15 mouse cellular contexts compared by ENCODE assay signal in the genomic region with DNA sequence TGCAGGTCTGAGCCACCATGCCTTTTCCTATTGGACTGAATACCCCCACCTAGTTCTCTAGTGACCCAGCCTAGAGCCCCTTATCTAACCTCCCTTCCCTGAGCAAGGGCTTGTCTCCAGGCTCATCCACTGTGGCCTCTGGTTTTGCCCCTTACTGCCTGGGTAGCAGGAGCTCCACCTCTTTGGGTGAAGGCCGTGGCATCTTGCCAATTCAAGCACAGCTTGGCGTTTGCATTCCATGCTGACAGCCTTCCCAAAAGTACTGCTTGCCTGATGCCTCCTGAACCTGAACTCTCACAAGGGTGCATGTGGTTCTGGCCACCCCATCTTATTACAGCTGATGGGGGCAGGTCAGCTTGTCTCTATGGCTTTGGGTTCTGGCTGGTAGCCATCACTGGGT. TPM values are rescaled to one million over a fixed set of nuclear protein-coding genes. Genes with fewer than 3 reads are reported as not detected.
DNase-seq lines count a peak whose midpoint lies in the region; ATAC-seq and TF ChIP-seq lines count a peak whose summit lies in the region.
"Had no signal": no experiment of that assay in that cellular context is flagged by ENCODE, and none has a peak within 500 bp of the region (broad histone marks: within the 10 kb centered on the region; RNA-seq: fewer than 3 reads in every experiment).

No protein-coding gene starts in this region.

- TF ChIP-seq POLR2A in brain, embryonic 14.5 days (IDR thresholded peaks at IDR 0.05; ENCODE audit: borderline replicate concordance, extremely low read depth, insufficient read depth, insufficient read length, poor library complexity, severe bottlenecking): no peak

- H3K9me3 ChIP-seq in heart, postnatal 0 days (replicated peaks; ENCODE audit: control insufficient read depth, low read length): no peaks in the 10 kb centered on the region
- no peaks in the 10 kb centered on the region for H3K9me3 ChIP-seq in lung, postnatal 0 days (ENCODE audit: low read length)
- H3K9me3 ChIP-seq: forebrain, embryonic 12.5 days had no signal

- DNase-seq in heart, postnatal 0 days (ENCODE audit: low spot score): peak; percentile 67
- no peak for DNase-seq in heart, adult 9 months (ENCODE audit: low spot score in 2 of 2)
- DNase-seq in NIH3T3 (ENCODE audit: low read depth): peak; percentile 68
- peak; percentile 18 for DNase-seq in brain, embryonic 14.5 days (ENCODE audit: low read depth)
- DNase-seq in lung, postnatal 0 days (ENCODE audit: low spot score): peak; percentile 70
- no peak for DNase-seq in layer of hippocampus, adult 11-12 months (ENCODE audit: low spot score)
- DNase-seq: gastrocnemius, postnatal 36 days; retina, postnatal 1 day had no signal

- WGBS in heart, postnatal 0 days: 18% methylated on average over 2 of the region's 2 CpGs
- 31% methylated on average over 2 of the region's 2 CpGs for WGBS in lung, postnatal 0 days

- H3K27me3 ChIP-seq in heart, postnatal 0 days (ENCODE audit: control insufficient read depth, insufficient read depth, low read length): no peaks in the 10 kb centered on the region
- H3K27me3 ChIP-seq in lung, postnatal 0 days (replicated peaks; ENCODE audit: insufficient read depth, low read length): no peaks in the 10 kb centered on the region

- no peak overlapping the region for H3K27ac ChIP-seq in heart, postnatal 0 days (ENCODE audit: low read depth)
- H3K27ac ChIP-seq in lung, postnatal 0 days (ENCODE audit: low read length): no peak overlapping the region
- H3K27ac ChIP-seq: forebrain, embryonic 12.5 days had no signal

- no peak overlapping the region for H3K4me2 ChIP-seq in heart, postnatal 0 days (ENCODE audit: low read depth, low read length)
- no peak overlapping the region for H3K4me2 ChIP-seq in lung, postnatal 0 days (replicated peaks; ENCODE audit: low read depth, low read length)
- H3K4me2 ChIP-seq: forebrain, embryonic 12.5 days had no signal

- no peaks in the 10 kb centered on the region for H3K36me3 ChIP-seq in heart, postnatal 0 days (replicated peaks; ENCODE audit: control insufficient read depth, insufficient read depth, low read length)
- no peaks in the 10 kb centered on the region for H3K36me3 ChIP-seq in lung, postnatal 0 days (ENCODE audit: insufficient read depth, low read length)
- H3K36me3 ChIP-seq: forebrain, embryonic 12.5 days had no signal

- peak; percentile 18; the same call in 1 of the 2 replicates for ATAC-seq in heart, postnatal 0 days (ENCODE audit: insufficient read depth, low read depth)
- ATAC-seq in lung, postnatal 0 days: no peak
- no peak for ATAC-seq in erythroid progenitor cell, adult 5-6 weeks (replicated peaks; ENCODE audit: low FRiP score, poor library complexity, severe bottlenecking)
- ATAC-seq in granulocyte monocyte progenitor cell, adult 5-6 weeks (replicated peaks; ENCODE audit: poor library complexity, severe bottlenecking): no peak
- ATAC-seq: CD4-positive, CD25-positive, alpha-beta regulatory T cell, adult 4 months; inflammation-experienced regulatory T-cells, adult 6 months had no signal

- TF ChIP-seq CTCF in heart, postnatal 0 days (IDR thresholded peaks at IDR 0.05; ENCODE audit: low read depth): no peak
- TF ChIP-seq CTCF in brain, embryonic 14.5 days (IDR thresholded peaks at IDR 0.05; ENCODE audit: borderline replicate concordance, extremely low read depth, insufficient read depth, insufficient read length): no peak
- no peak for TF ChIP-seq CTCF in lung, postnatal 0 days (IDR thresholded peaks at IDR 0.05)

- H3K9ac ChIP-seq in heart, postnatal 0 days (replicated peaks; ENCODE audit: low read depth, low read length): no peak overlapping the region
- H3K9ac ChIP-seq in lung, postnatal 0 days (replicated peaks; ENCODE audit: low read depth): no peak overlapping the region
- H3K9ac ChIP-seq: forebrain, embryonic 12.5 days had no signal

- H3K4me3 ChIP-seq in heart, postnatal 0 days (ENCODE audit: low read depth, low read length): no peak overlapping the region
- H3K4me3 ChIP-seq in lung, postnatal 0 days (ENCODE audit: low read depth, low read length): no peak overlapping the region
- H3K4me3 ChIP-seq: forebrain, embryonic 12.5 days had no signal

- no peaks in the 10 kb centered on the region for H3K4me1 ChIP-seq in heart, postnatal 0 days (ENCODE audit: control insufficient read depth, insufficient read depth)
- no peaks in the 10 kb centered on the region for H3K4me1 ChIP-seq in lung, postnatal 0 days (ENCODE audit: insufficient read depth, low read depth, low read length)
- H3K4me1 ChIP-seq: forebrain, embryonic 12.5 days had no signal

- TF ChIP-seq EP300 in heart, postnatal 0 days (IDR thresholded peaks at IDR 0.05; ENCODE audit: low read depth): no peak
- TF ChIP-seq EP300 in lung, postnatal 0 days (IDR thresholded peaks at IDR 0.05): no peak

RNA-seq across cellular contexts. Expression of a gene that starts 6.6 kb away (rescaled TPM):
- not detected in 2 replicates for total RNA-seq in heart, postnatal 0 days (2014; rRNA removed; ENCODE audit: low replicate concordance)
- 0.10 and 0.11 TPM in 2 replicates for polyA plus RNA-seq in heart, postnatal 0 days (2015; fragmentation: Nextera tagmentation; extraction: Ambion mirVana)
- polyA plus RNA-seq in brain, embryonic 14.5 days (2012; rRNA removed): 1.2 and 1.9 TPM in 2 replicates
- 0.92 and 0.99 TPM in 2 replicates for polyA plus RNA-seq in lung, postnatal 0 days (2015; fragmentation: Nextera tagmentation; extraction: Ambion mirVana)
- total RNA-seq in erythroid progenitor cell, adult 5-6 weeks (2015; ENCODE audit: low replicate concordance): not detected in 2 replicates
- total RNA-seq in erythroid progenitor cell, adult 5-6 weeks (2017; ENCODE audit: low replicate concordance): not detected in 2 replicates
- not detected in 2 replicates for total RNA-seq in granulocyte monocyte progenitor cell, adult 5-6 weeks (2014; fragmentation: Nextera tagmentation)
- not detected in 2 replicates for total RNA-seq in granulocyte monocyte progenitor cell, adult 5-6 weeks (2017)
- total RNA-seq: gastrocnemius, postnatal 36 days; monocyte, adult 5-6 weeks had no signal

RNA-seq across cellular contexts. Expression of a gene that starts 10.3 kb away (rescaled TPM):
- total RNA-seq in heart, postnatal 0 days (2014; rRNA removed; ENCODE audit: low replicate concordance): not detected in 2 replicates
- polyA plus RNA-seq in heart, postnatal 0 days (2015; fragmentation: Nextera tagmentation; extraction: Ambion mirVana): not detected in 2 replicates
- polyA plus RNA-seq in brain, embryonic 14.5 days (2012; rRNA removed): not detected in 2 replicates
- polyA plus RNA-seq in lung, postnatal 0 days (2015; fragmentation: Nextera tagmentation; extraction: Ambion mirVana): 0.11 and 0.21 TPM in 2 replicates
- not detected in 2 replicates for total RNA-seq in erythroid progenitor cell, adult 5-6 weeks (2015; ENCODE audit: low replicate concordance)
- not detected in 2 replicates for total RNA-seq in erythroid progenitor cell, adult 5-6 weeks (2017; ENCODE audit: low replicate concordance)
- total RNA-seq in granulocyte monocyte progenitor cell, adult 5-6 weeks (2014; fragmentation: Nextera tagmentation): not detected in 2 replicates
- total RNA-seq in granulocyte monocyte progenitor cell, adult 5-6 weeks (2017): not detected in 2 replicates
- total RNA-seq: gastrocnemius, postnatal 36 days; monocyte, adult 5-6 weeks had no signal
- polyA plus RNA-seq: CD4-positive, CD25-positive, alpha-beta regulatory T cell, adult 4 months; forebrain, embryonic 12.5 days; inflammation-experienced regulatory T-cells, adult 6 months; liver, embryonic 16.5 days had no signal

RNA-seq across cellular contexts. Expression of a gene that starts 57.0 kb away (rescaled TPM):
- 13.4 and 15.6 TPM in 2 replicates for total RNA-seq in heart, postnatal 0 days (2014; rRNA removed; ENCODE audit: low replicate concordance)
- polyA plus RNA-seq in heart, postnatal 0 days (2015; fragmentation: Nextera tagmentation; extraction: Ambion mirVana): 6.9 and 8.3 TPM in 2 replicates
- 4.9 and 7.8 TPM in 2 replicates for polyA plus RNA-seq in brain, embryonic 14.5 days (2012; rRNA removed)
- 11.6 TPM in 2 replicates for polyA plus RNA-seq in lung, postnatal 0 days (2015; fragmentation: Nextera tagmentation; extraction: Ambion mirVana)
- not detected in 2 replicates for total RNA-seq in erythroid progenitor cell, adult 5-6 weeks (2015; ENCODE audit: low replicate concordance)
- total RNA-seq in erythroid progenitor cell, adult 5-6 weeks (2017; ENCODE audit: low replicate concordance): not detected in 2 replicates
- 0.36 TPM in 1 of 2 replicates, not detected in the other for total RNA-seq in granulocyte monocyte progenitor cell, adult 5-6 weeks (2014; fragmentation: Nextera tagmentation)
- total RNA-seq in granulocyte monocyte progenitor cell, adult 5-6 weeks (2017): not detected in 2 replicates
- total RNA-seq: monocyte, adult 5-6 weeks had no signal

Comparison
In these comparisons a context has a peak if more than half of its experiments do, and no peak if none do; other contexts are left out.
1. DNase-seq: peak in heart, postnatal 0 days (single experiment), NIH3T3 (single experiment), brain, embryonic 14.5 days (single experiment) and lung, postnatal 0 days (single experiment); none in heart, adult 9 months (0 of 2) and layer of hippocampus, adult 11-12 months (single experiment).
2. RNA of a gene that starts 57.0 kb away (total RNA-seq): 13.4 to 15.6 TPM in heart, postnatal 0 days; not detected in erythroid progenitor cell, adult 5-6 weeks and 0.36 TPM in granulocyte monocyte progenitor cell, adult 5-6 weeks; every median in the first group is over 10 times any median in the second.